Mouse (Mus musculus): ENCODE results near the gene Gm8159. TPM values are rescaled to one million over a fixed set of nuclear protein-coding genes. Genes with fewer than 3 reads are reported as not detected.
"Not testable (repeated sequence)": the region's sequence is repeated elsewhere in the genome, so short reads cannot be mapped to it uniquely, and the experiment has no call there.

The Gm8159 gene
- polyA plus RNA-seq (2012; rRNA removed), result not detected in 2 replicates
- not detected in 2 replicates for polyA plus RNA-seq (2014; fragmentation: Nextera tagmentation; extraction: Ambion mirVana)

DNA sequence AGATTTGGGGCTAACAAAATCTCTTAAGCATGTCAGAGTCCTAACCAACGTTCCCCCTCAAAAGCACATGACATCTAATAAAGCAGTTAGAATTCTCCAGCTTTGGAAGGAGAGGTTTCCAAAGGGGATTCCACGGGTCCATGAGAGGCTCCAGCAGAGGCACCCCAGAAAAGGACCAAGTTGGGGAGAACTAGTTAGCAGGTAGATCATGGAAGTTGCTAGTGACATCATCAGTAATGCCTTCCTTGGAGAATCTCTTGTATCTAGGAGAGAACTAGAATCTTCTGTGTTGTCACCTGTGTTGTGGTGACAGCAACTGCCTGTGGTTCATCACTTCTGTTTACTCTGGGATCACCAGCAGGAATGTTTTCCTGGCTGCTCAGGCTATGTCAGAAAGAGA lies at the start of gene Gm8159:
TSS of gene Gm8159 (plus strand) at position 301 of the 400 bp plus-strand sequence.
- H3K4me2 ChIP-seq (ENCODE audit: low read depth); H3K4me3 ChIP-seq (ENCODE audit: insufficient read depth in 1 of 2, low read depth in 2 of 2, low read length in 2 of 2); H3K36me3 ChIP-seq (replicated peaks; ENCODE audit: control insufficient read depth, insufficient read depth, low read depth); H3K27ac ChIP-seq; H3K9ac ChIP-seq (replicated peaks); H3K27me3 ChIP-seq (ENCODE audit: control insufficient read depth, insufficient read depth, low read length); ATAC-seq (ENCODE audit: insufficient read depth); H3K4me1 ChIP-seq (replicated peaks; ENCODE audit: control insufficient read depth in 2 of 2, insufficient read depth in 2 of 2, low read length in 1 of 2); H3K9me3 ChIP-seq (ENCODE audit: control insufficient read depth, low read length); DNase-seq (ENCODE audit: low read depth in 3 of 3, low spot score in 3 of 3): not testable (repeated sequence)
- WGBS (ENCODE audit: insufficient replicate concordance), result no CpG with 5 or more reads among the region's 2 CpGs

DNA sequence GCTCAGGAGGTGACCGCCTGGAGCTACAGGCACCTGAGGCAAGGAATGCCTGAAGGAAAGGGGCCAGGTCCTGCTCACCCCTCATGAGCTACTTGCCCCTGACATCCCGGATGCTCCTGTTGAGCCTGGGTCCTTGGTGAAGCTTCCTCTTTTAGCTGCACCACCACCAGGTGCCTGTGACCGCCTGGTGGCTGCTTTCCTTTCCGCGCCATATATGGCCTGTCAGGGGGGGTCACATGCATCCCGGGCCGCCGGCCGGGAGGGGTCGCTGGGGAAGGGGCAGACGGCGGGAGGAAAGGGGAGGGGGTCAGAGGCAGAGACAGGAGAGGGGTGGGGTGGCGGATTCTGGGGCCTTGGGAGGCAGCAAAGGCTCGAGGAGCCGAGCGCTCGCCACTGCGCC lies 17.2 kb downstream of the Gm8159 start:
- not testable (repeated sequence) for H3K4me1 ChIP-seq (replicated peaks; ENCODE audit: control insufficient read depth in 2 of 2, insufficient read depth in 2 of 2, low read length in 1 of 2); H3K4me3 ChIP-seq (ENCODE audit: insufficient read depth in 1 of 2, low read depth in 2 of 2, low read length in 2 of 2); H3K4me2 ChIP-seq (ENCODE audit: low read depth); H3K27ac ChIP-seq; H3K27me3 ChIP-seq (ENCODE audit: control insufficient read depth, insufficient read depth, low read length); H3K36me3 ChIP-seq (replicated peaks; ENCODE audit: control insufficient read depth, insufficient read depth, low read depth); H3K9ac ChIP-seq (replicated peaks); ATAC-seq (ENCODE audit: insufficient read depth); DNase-seq (ENCODE audit: low read depth in 3 of 3, low spot score in 3 of 3); H3K9me3 ChIP-seq (ENCODE audit: control insufficient read depth, low read length)
- 2% methylated on average over 15 of the region's 18 CpGs for WGBS (ENCODE audit: insufficient replicate concordance)

DNA sequence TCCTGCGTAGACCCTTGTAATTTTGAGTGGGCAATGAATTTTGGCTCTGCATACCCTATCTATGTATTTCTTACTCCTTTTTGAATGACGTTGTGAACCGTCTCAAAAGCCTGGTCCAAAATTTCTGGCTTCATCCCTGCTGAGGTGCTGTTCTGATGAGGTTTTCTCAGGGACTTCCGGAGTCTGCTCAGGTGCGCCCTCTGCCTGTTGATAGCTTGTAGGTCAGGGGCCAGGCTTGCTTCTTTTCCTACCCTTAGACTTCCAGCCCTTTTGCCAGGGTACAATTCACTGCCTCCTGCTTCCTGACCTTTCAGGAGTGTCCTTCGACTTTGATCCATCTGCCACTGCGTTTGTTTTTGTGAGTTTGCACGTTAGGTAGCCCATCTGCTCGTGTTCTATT lies 18.2 kb downstream of the Gm8159 start:
- DNase-seq (ENCODE audit: low read depth in 3 of 3, low spot score in 3 of 3); H3K4me2 ChIP-seq (ENCODE audit: low read depth); H3K4me3 ChIP-seq (ENCODE audit: insufficient read depth in 1 of 2, low read depth in 2 of 2, low read length in 2 of 2); H3K9ac ChIP-seq (replicated peaks); H3K9me3 ChIP-seq (ENCODE audit: control insufficient read depth, low read length); H3K36me3 ChIP-seq (replicated peaks; ENCODE audit: control insufficient read depth, insufficient read depth, low read depth); ATAC-seq (ENCODE audit: insufficient read depth); H3K27me3 ChIP-seq (ENCODE audit: control insufficient read depth, insufficient read depth, low read length); H3K4me1 ChIP-seq (replicated peaks; ENCODE audit: control insufficient read depth in 2 of 2, insufficient read depth in 2 of 2, low read length in 1 of 2); H3K27ac ChIP-seq: not testable (repeated sequence)
- WGBS (ENCODE audit: insufficient replicate concordance), result 5% methylated on average over 2 of the region's 9 CpGs
- 0 out of 2 replicates have a peak, but pooled peaks have one; percentile 10 for TF ChIP-seq CTCF (IDR thresholded peaks at IDR 0.05; ENCODE audit: low read depth)

DNA sequence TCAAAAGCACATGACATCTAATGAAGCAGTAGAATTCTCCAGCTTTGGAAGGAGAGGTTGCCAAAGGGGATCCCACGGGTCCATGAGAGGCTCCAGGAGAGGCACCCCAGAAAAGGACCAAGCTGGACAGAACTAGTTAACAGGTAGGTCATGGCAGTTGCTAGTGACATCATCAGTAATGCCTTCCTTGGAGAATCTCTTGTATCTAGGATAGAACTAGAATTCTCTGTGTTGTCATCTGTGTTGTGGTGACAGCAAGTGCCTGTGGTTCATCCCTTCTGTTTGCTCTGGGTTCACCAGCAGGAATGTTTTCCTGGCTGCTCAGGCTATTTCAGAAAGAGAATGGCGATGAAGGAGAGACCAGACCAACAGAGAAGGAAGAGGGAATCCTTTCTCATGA lies 31.7 kb downstream of the Gm8159 start, which contains the start of gene Gm3239:
TSS of gene Gm3239 (plus strand) at position 301 of the 400 bp plus-strand sequence.
- H3K4me1 ChIP-seq (replicated peaks; ENCODE audit: control insufficient read depth in 2 of 2, insufficient read depth in 2 of 2, low read length in 1 of 2); H3K4me2 ChIP-seq (ENCODE audit: low read depth); H3K9me3 ChIP-seq (ENCODE audit: control insufficient read depth, low read length); H3K27ac ChIP-seq; ATAC-seq (ENCODE audit: insufficient read depth); DNase-seq (ENCODE audit: low read depth in 3 of 3, low spot score in 3 of 3); H3K36me3 ChIP-seq (replicated peaks; ENCODE audit: control insufficient read depth, insufficient read depth, low read depth); H3K4me3 ChIP-seq (ENCODE audit: insufficient read depth in 1 of 2, low read depth in 2 of 2, low read length in 2 of 2); H3K9ac ChIP-seq (replicated peaks); H3K27me3 ChIP-seq (ENCODE audit: control insufficient read depth, insufficient read depth, low read length): not testable (repeated sequence)
- WGBS (ENCODE audit: insufficient replicate concordance), result no CpG with 5 or more reads among the region's 2 CpGs

Other genes with a start within 250 kb of the Gm8159 start
- not detected in 2 replicates for gene Gm3159, start 234.8 kb upstream of the Gm8159 start, polyA plus RNA-seq (2012; rRNA removed)
- gene Gm3159, start 234.8 kb upstream of the Gm8159 start, polyA plus RNA-seq (2014; fragmentation: Nextera tagmentation; extraction: Ambion mirVana), result not detected in 2 replicates
- gene Gm3164, start 216.9 kb upstream of the Gm8159 start, polyA plus RNA-seq (2012; rRNA removed), result not detected in 2 replicates
- not detected in 2 replicates for gene Gm3164, start 216.9 kb upstream of the Gm8159 start, polyA plus RNA-seq (2014; fragmentation: Nextera tagmentation; extraction: Ambion mirVana)
- not detected in 2 replicates for gene Gm3173, start 201.4 kb upstream of the Gm8159 start, polyA plus RNA-seq (2012; rRNA removed)
- not detected in 2 replicates for gene Gm3173, start 201.4 kb upstream of the Gm8159 start, polyA plus RNA-seq (2014; fragmentation: Nextera tagmentation; extraction: Ambion mirVana)
- not detected in 2 replicates for gene Gm3182, start 150.6 kb upstream of the Gm8159 start, polyA plus RNA-seq (2012; rRNA removed)
- gene Gm3182, start 150.6 kb upstream of the Gm8159 start, polyA plus RNA-seq (2014; fragmentation: Nextera tagmentation; extraction: Ambion mirVana), result not detected in 2 replicates
- not detected in 2 replicates for gene Gm3047, start 76.9 kb upstream of the Gm8159 start, polyA plus RNA-seq (2012; rRNA removed)
- gene Gm3047, start 76.9 kb upstream of the Gm8159 start, polyA plus RNA-seq (2014; fragmentation: Nextera tagmentation; extraction: Ambion mirVana), result not detected in 2 replicates
- not detected in 2 replicates for gene Gm3239, start 31.8 kb downstream of the Gm8159 start, polyA plus RNA-seq (2012; rRNA removed)
- 0.05 TPM in 1 of 2 replicates, not detected in the other for gene Gm3239, start 31.8 kb downstream of the Gm8159 start, polyA plus RNA-seq (2014; fragmentation: Nextera tagmentation; extraction: Ambion mirVana)
- gene Gm7876, start 76.9 kb downstream of the Gm8159 start, polyA plus RNA-seq (2012; rRNA removed), result not detected in 2 replicates
- gene Gm7876, start 76.9 kb downstream of the Gm8159 start, polyA plus RNA-seq (2014; fragmentation: Nextera tagmentation; extraction: Ambion mirVana), result not detected in 2 replicates
- gene Gm3252, start 94.4 kb downstream of the Gm8159 start, polyA plus RNA-seq (2012; rRNA removed), result not detected in 2 replicates
- gene Gm3252, start 94.4 kb downstream of the Gm8159 start, polyA plus RNA-seq (2014; fragmentation: Nextera tagmentation; extraction: Ambion mirVana), result not detected in 2 replicates
- not detected in 2 replicates for gene Gm9602, start 144.0 kb downstream of the Gm8159 start, polyA plus RNA-seq (2012; rRNA removed)
- gene Gm9602, start 144.0 kb downstream of the Gm8159 start, polyA plus RNA-seq (2014; fragmentation: Nextera tagmentation; extraction: Ambion mirVana), result not detected in 2 replicates
- gene Gm3269, start 205.8 kb downstream of the Gm8159 start, polyA plus RNA-seq (2012; rRNA removed), result not detected in 2 replicates
- not detected in 2 replicates for gene Gm3269, start 205.8 kb downstream of the Gm8159 start, polyA plus RNA-seq (2014; fragmentation: Nextera tagmentation; extraction: Ambion mirVana)
- not detected in 2 replicates for gene Gm3264, start 223.2 kb downstream of the Gm8159 start, polyA plus RNA-seq (2012; rRNA removed)
- not detected in 2 replicates for gene Gm3264, start 223.2 kb downstream of the Gm8159 start, polyA plus RNA-seq (2014; fragmentation: Nextera tagmentation; extraction: Ambion mirVana)